Mouse (Mus musculus) erythroblast, embryonic 14.5 days (primary cell): ENCODE measurements around the gene Ica1.

ENCODE experiments used
- GATA1 ChIP-seq: IDR thresholded peaks from 2 replicates; pipeline ENCODE4 v1.6.1; 2012; ENCODE audit warnings: low read length, inconsistent platforms, mixed read lengths
- TAL1 ChIP-seq: IDR thresholded peaks from 3 replicates; pipeline ENCODE4 v1.6.1; 2012; ENCODE audit warnings: low read length, inconsistent platforms, mixed read lengths

DNA sequence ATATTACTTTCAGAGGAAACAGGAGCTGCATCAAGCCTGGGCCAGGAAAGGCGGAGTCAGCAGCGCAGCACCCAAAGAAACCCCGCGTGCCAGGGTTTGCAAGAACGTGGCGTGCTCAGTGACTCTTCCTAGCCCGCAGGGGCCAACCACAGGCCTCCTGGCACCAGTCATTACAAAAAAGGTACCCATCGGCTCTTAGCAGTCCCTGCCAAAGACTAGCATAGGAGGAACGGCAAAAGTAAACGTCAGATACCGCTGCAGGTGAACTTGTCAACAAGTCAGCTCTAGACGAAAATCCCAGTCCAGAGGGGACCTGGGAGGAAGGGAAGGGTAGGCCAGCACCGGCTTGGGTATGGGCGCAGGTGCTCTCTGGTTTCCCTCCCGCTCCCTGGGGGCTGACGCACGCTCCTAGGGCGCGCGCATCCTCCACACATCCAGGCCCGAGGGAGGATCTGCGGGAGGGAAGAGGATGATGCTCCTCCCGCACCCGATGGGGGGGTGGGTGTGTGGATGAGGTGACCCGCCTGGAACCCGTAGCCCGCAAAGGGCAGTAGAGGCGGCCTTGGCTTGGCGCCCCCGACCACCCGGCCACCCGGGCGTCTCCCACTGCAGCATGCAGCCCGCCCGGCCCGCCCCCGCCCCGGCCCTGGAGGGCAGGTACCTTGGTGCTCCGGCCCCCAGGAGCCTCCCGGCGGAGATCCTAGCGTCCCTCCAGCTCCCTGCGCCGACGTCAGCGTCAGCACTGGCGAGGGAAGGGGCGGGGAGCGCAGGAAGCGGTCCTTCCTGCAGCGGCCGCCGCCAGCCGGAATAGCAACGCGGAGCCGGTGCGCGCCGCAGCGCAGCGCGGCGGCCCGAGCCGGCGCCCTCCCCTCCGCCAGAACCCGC is 635 bp downstream of the Ica1 start:
- no peak for TF ChIP-seq GATA1
- TF ChIP-seq TAL1: no peak
